Mouse (Mus musculus) stomach, postnatal 0 days (tissue): ENCODE measurements at regions not wholly inside any gene's neighbourhood (a gene's known extent, or its start where the extent isn't known, plus 50 kb on each side); places are given as distances from the start of the nearest gene placed in this dataset.

Experiments
- CTCF ChIP-seq: IDR thresholded peaks from 2 replicates; pipeline ENCODE4 v1.5.1; 2016; ENCODE audit warnings: antibody characterized with exemption, low read depth, mild to moderate bottlenecking, moderate library complexity
- EP300 ChIP-seq: optimal IDR thresholded peaks from 2 replicates; pipeline ENCODE3; 2016; ENCODE audit warnings: antibody characterized with exemption

GRCm38 (mm10) chr1:43338096-43338915 is 106.1 kb upstream of the Nck2 start:
- TF ChIP-seq CTCF (no peak), EP300 (no peak)
